8 mouse cellular contexts compared by ENCODE assay signal in the genomic region with DNA sequence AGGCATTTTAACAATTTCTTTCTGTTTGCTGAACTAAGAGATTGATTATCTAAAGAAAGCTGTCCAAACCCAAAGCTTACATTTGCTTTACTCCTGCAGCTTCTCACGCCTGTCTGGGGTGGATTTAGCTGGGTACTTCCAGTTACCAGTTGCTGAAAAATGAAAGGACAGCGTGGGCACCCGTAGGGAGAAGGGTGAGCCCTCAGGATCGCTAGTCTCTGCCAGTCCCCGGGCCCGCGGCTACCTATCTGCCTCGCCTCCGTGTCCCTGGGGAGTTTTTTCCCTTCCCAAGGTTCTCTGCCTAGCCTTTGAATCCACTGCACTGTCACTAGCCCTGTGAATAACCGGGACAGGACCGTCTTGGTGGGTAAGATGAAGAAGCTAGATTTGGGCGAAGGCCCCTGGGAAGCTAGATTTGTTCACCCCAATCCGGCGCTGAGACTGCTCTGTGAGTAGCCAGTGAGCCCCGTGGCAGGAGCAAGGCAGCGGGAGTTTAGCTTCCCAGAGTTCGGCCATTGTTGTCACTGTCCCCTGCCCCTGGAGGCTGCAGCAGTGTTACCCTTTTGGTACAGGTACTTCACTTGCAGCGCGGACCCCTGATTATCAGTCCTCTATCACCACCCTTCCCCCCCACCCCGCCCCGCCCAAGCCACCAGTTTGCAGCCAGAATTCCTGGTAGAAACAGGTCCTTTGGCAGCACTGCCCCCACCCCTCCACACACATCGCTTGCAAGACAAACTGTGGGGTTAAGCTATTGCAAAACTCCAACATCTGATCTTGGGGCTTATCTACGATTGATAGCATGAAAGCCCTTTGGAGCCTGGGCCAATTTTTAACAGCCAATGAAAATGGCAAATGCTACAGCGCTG. TPM values are rescaled to one million over a fixed set of nuclear protein-coding genes. Genes with fewer than 3 reads are reported as not detected.
A peak's percentile ranks its signal among the peaks of the same experiment; 100 is the strongest.
DNase-seq lines count a peak whose midpoint lies in the region; ATAC-seq and TF ChIP-seq lines count a peak whose summit lies in the region.

No protein-coding gene starts in this region.

- no peaks in the 10 kb centered on the region for H3K9me3 ChIP-seq in ES-Bruce4 (replicated peaks; ENCODE audit: control insufficient read depth, insufficient read depth, low read length, poor library complexity, severe bottlenecking)
- H3K9me3 ChIP-seq in embryonic facial prominence, embryonic 12.5 days, result no peaks in the 10 kb centered on the region
- H3K9me3 ChIP-seq in hindbrain, embryonic 13.5 days, result no peaks in the 10 kb centered on the region
- H3K9me3 ChIP-seq in limb, embryonic 10.5 days (replicated peaks), result no peaks in the 10 kb centered on the region
- no peaks in the 10 kb centered on the region for H3K9me3 ChIP-seq in midbrain, embryonic 11.5 days (ENCODE audit: control insufficient read depth, low read length)

- peak; percentile 45 for DNase-seq in adrenal gland, adult 8-10 months
- peak; percentile 33 for DNase-seq in limb, embryonic 10.5 days (ENCODE audit: low spot score)
- DNase-seq in midbrain, embryonic 11.5 days (ENCODE audit: low spot score, missing footprints), result peak; percentile 92
- peak; percentile 77 for DNase-seq in yolk sac, embryonic 10.5 days (ENCODE audit: low spot score)

- H3K4me3 ChIP-seq in ES-Bruce4 (ENCODE audit: low read depth, low read length), result peak overlapping the region; percentile 52
- peak overlapping the region; percentile 29 for H3K4me3 ChIP-seq in embryonic facial prominence, embryonic 12.5 days
- H3K4me3 ChIP-seq in hindbrain, embryonic 13.5 days, result peak overlapping the region; percentile 39
- H3K4me3 ChIP-seq in limb, embryonic 10.5 days, result peak overlapping the region; percentile 41
- H3K4me3 ChIP-seq in midbrain, embryonic 11.5 days (ENCODE audit: low read depth, low read length), result peak overlapping the region; percentile 24

- peak overlapping the region; percentile 51 for H3K4me2 ChIP-seq in embryonic facial prominence, embryonic 12.5 days (replicated peaks)
- H3K4me2 ChIP-seq in hindbrain, embryonic 13.5 days, result peak overlapping the region; percentile 59
- H3K4me2 ChIP-seq in midbrain, embryonic 11.5 days, result peak overlapping the region; percentile 52

- no peak overlapping the region for H3K27ac ChIP-seq in ES-Bruce4 (ENCODE audit: insufficient read depth, low read length)
- H3K27ac ChIP-seq in embryonic facial prominence, embryonic 12.5 days, result no peak overlapping the region
- H3K27ac ChIP-seq in hindbrain, embryonic 13.5 days, result no peak overlapping the region
- H3K27ac ChIP-seq in limb, embryonic 10.5 days, result peak overlapping the region; percentile 59; the same call in 1 of the 2 replicates
- H3K27ac ChIP-seq in midbrain, embryonic 11.5 days (ENCODE audit: low read depth, low read length), result no peak overlapping the region

- ATAC-seq in embryonic facial prominence, embryonic 12.5 days (ENCODE audit: insufficient number of reproducible peaks, insufficient read depth, low FRiP score, low TSS enrichment), result no peak
- peak; percentile 28; the same call in 1 of the 2 replicates for ATAC-seq in hindbrain, embryonic 13.5 days (ENCODE audit: low FRiP score)
- ATAC-seq in midbrain, embryonic 11.5 days (ENCODE audit: low FRiP score), result peak; percentile 27; the same call in 1 of the 2 replicates
- ATAC-seq in erythroblast, adult 5-6 weeks (replicated peaks; ENCODE audit: low FRiP score, poor library complexity, severe bottlenecking), result no peak

- 28% methylated on average over 24 of the region's 24 CpGs for WGBS in embryonic facial prominence, embryonic 12.5 days
- WGBS in hindbrain, embryonic 13.5 days, result 21% methylated on average over 24 of the region's 24 CpGs
- 15% methylated on average over 24 of the region's 24 CpGs for WGBS in limb, embryonic 10.5 days
- WGBS in midbrain, embryonic 11.5 days, result 23% methylated on average over 24 of the region's 24 CpGs

- no peaks in the 10 kb centered on the region for H3K27me3 ChIP-seq in ES-Bruce4 (ENCODE audit: control insufficient read depth, insufficient read depth, low read length, poor library complexity, severe bottlenecking)
- H3K27me3 ChIP-seq in embryonic facial prominence, embryonic 12.5 days, result no peaks in the 10 kb centered on the region
- no peaks in the 10 kb centered on the region for H3K27me3 ChIP-seq in hindbrain, embryonic 13.5 days
- H3K27me3 ChIP-seq in limb, embryonic 10.5 days (ENCODE audit: low read depth, poor library complexity, severe bottlenecking), result no peaks in the 10 kb centered on the region
- H3K27me3 ChIP-seq in midbrain, embryonic 11.5 days (ENCODE audit: control insufficient read depth, insufficient read depth, low read length), result no peaks in the 10 kb centered on the region

- no peak for TF ChIP-seq POLR2A in ES-Bruce4 (IDR thresholded peaks at IDR 0.05; ENCODE audit: insufficient read depth, low read length)

- no peak for TF ChIP-seq EP300 in ES-Bruce4 (IDR thresholded peaks at IDR 0.05; ENCODE audit: insufficient read depth, low read depth, low read length)

- H3K4me1 ChIP-seq in ES-Bruce4 (ENCODE audit: control insufficient read depth, insufficient read depth, low read length), result no peaks in the 10 kb centered on the region
- H3K4me1 ChIP-seq in embryonic facial prominence, embryonic 12.5 days, result no peaks in the 10 kb centered on the region
- no peaks in the 10 kb centered on the region for H3K4me1 ChIP-seq in hindbrain, embryonic 13.5 days (replicated peaks)
- no peaks in the 10 kb centered on the region for H3K4me1 ChIP-seq in limb, embryonic 10.5 days
- no peaks in the 10 kb centered on the region for H3K4me1 ChIP-seq in midbrain, embryonic 11.5 days (ENCODE audit: control insufficient read depth, insufficient read depth, low read length)

- H3K36me3 ChIP-seq in ES-Bruce4 (ENCODE audit: control insufficient read depth, insufficient read depth, low read length, poor library complexity, severe bottlenecking), result no peaks in the 10 kb centered on the region
- H3K36me3 ChIP-seq in embryonic facial prominence, embryonic 12.5 days, result no peaks in the 10 kb centered on the region
- no peaks in the 10 kb centered on the region for H3K36me3 ChIP-seq in hindbrain, embryonic 13.5 days
- H3K36me3 ChIP-seq in limb, embryonic 10.5 days, result no peaks in the 10 kb centered on the region
- H3K36me3 ChIP-seq in midbrain, embryonic 11.5 days (ENCODE audit: control insufficient read depth, insufficient read depth, low read length), result no peaks in the 10 kb centered on the region

- TF ChIP-seq CTCF in ES-Bruce4 (IDR thresholded peaks at IDR 0.05; ENCODE audit: low read depth, low read length), result no peak

- peak overlapping the region; percentile 46 for H3K9ac ChIP-seq in ES-Bruce4 (ENCODE audit: low read depth, poor library complexity, severe bottlenecking)
- peak overlapping the region; percentile 33; the same call in 1 of the 2 replicates for H3K9ac ChIP-seq in embryonic facial prominence, embryonic 12.5 days
- peak overlapping the region; percentile 60 for H3K9ac ChIP-seq in hindbrain, embryonic 13.5 days
- H3K9ac ChIP-seq in midbrain, embryonic 11.5 days (ENCODE audit: low read length), result peak overlapping the region; percentile 64

RNA-seq across cellular contexts. Expression of a gene that starts 1.3 kb away (rescaled TPM):
- not detected in 2 replicates for polyA plus RNA-seq in ES-Bruce4 (2011; ENCODE audit: insufficient read depth, insufficient read length, low read depth, missing spikeins)
- total RNA-seq in adrenal gland, adult 8-10 months (2022), result 1 to 10 TPM; 2.7 to 3.8 (median 3.7) TPM
- polyA plus RNA-seq in embryonic facial prominence, embryonic 12.5 days (2016; fragmentation: Nextera tagmentation; extraction: Ambion mirVana), result 0.23 and 0.46 TPM in 2 replicates
- 0.56 and 0.57 TPM in 2 replicates for polyA plus RNA-seq in hindbrain, embryonic 13.5 days (2015; fragmentation: Nextera tagmentation; extraction: Ambion mirVana)
- polyA plus RNA-seq in limb, embryonic 10.5 days (2016; fragmentation: Nextera tagmentation; extraction: Ambion mirVana), result 0.20 and 0.21 TPM in 2 replicates
- polyA plus RNA-seq in midbrain, embryonic 11.5 days (2014; fragmentation: Nextera tagmentation; extraction: Ambion mirVana), result 0.08 and 0.48 TPM in 2 replicates
- total RNA-seq in erythroblast, adult 5-6 weeks (2015; ENCODE audit: low replicate concordance), result not detected in 2 replicates
- not detected in 2 replicates for total RNA-seq in erythroblast, adult 5-6 weeks (2017; ENCODE audit: low replicate concordance)

Comparison
In these comparisons a context has a peak if more than half of its experiments do, and no peak if none do; other contexts are left out.
1. DNase-seq: peak in every context shown above with its lines; median percentile 92 in midbrain, embryonic 11.5 days; 77 in yolk sac, embryonic 10.5 days; 45 in adrenal gland, adult 8-10 months; 33 in limb, embryonic 10.5 days.
2. ATAC-seq: peak in hindbrain, embryonic 13.5 days (single experiment) and midbrain, embryonic 11.5 days (single experiment); none in embryonic facial prominence, embryonic 12.5 days (single experiment) and erythroblast, adult 5-6 weeks (single experiment).
3. Peak in every context shown above with its lines, with median percentiles within 50 percentile points of each other: H3K4me3 ChIP-seq, H3K9ac ChIP-seq and H3K4me2 ChIP-seq.